In genomic region chr5:97917654-97918053, GRCm38 (mm10) we compare ENCODE assay signal across 29 mouse cellular contexts.
DNase-seq lines count a peak whose midpoint lies in the region; ATAC-seq and TF ChIP-seq lines count a peak whose summit lies in the region.
"Had no signal": no experiment of that assay in that cellular context is flagged by ENCODE, and none has a peak within 500 bp of the region (broad histone marks: within the 10 kb centered on the region; RNA-seq: fewer than 3 reads in every experiment).

No protein-coding gene starts in this region.

- DNase-seq in embryo, embryonic 10 days (ENCODE audit: low spot score), result peak; percentile 26
- no peak for DNase-seq in embryo, embryonic 9.5 days (ENCODE audit: extremely low spot score)
- DNase-seq in kidney, adult 8-10 months, result no peak
- DNase-seq in kidney, adult 9 months, result no peak
- DNase-seq in lung, embryonic 14.5 days, result peak; percentile 15
- no peak for DNase-seq in lung, postnatal 36 days
- DNase-seq: adrenal gland, adult 8-10 months; adrenal gland, postnatal 14 days; adrenal gland, postnatal 36 days; B cell, adult 2 months; cerebellum, adult 11-12 months; cerebellum, adult 2 months; cerebellum, adult 9-10 months; cerebellum, postnatal 10 days; cerebellum, postnatal 25 days had no signal

- H3K4me1 ChIP-seq in kidney, embryonic 14.5 days (ENCODE audit: control insufficient read depth, insufficient read depth, low read length), result no peaks in the 10 kb centered on the region
- H3K4me1 ChIP-seq in kidney, embryonic 16.5 days (ENCODE audit: insufficient read depth, low read length), result no peaks in the 10 kb centered on the region
- H3K4me1 ChIP-seq in lung, embryonic 14.5 days (ENCODE audit: insufficient read depth), result no peaks in the 10 kb centered on the region
- H3K4me1 ChIP-seq: embryonic facial prominence, embryonic 13.5 days; embryonic facial prominence, embryonic 15.5 days; forebrain, embryonic 10.5 days; forebrain, embryonic 12.5 days had no signal

- no peak overlapping the region for H3K9ac ChIP-seq in kidney, embryonic 14.5 days (ENCODE audit: low read depth, low read length)
- no peak overlapping the region for H3K9ac ChIP-seq in kidney, embryonic 16.5 days (replicated peaks; ENCODE audit: low read length)
- no peak overlapping the region for H3K9ac ChIP-seq in lung, embryonic 14.5 days
- H3K9ac ChIP-seq: embryonic facial prominence, embryonic 13.5 days; embryonic facial prominence, embryonic 15.5 days; forebrain, embryonic 12.5 days had no signal

- no peaks in the 10 kb centered on the region; the same call in 1 of the 2 replicates for H3K36me3 ChIP-seq in kidney, embryonic 14.5 days (ENCODE audit: control insufficient read depth, insufficient read depth, low read length)
- H3K36me3 ChIP-seq in kidney, embryonic 16.5 days (ENCODE audit: insufficient read depth, low read length), result 0 out of 2 replicates have a peak, but pooled peaks cover 2% of the 10 kb centered on the region
- no peaks in the 10 kb centered on the region for H3K36me3 ChIP-seq in lung, embryonic 14.5 days (ENCODE audit: insufficient read depth)
- H3K36me3 ChIP-seq: forebrain, embryonic 10.5 days; forebrain, embryonic 12.5 days; G1E had no signal

- no peak overlapping the region for H3K4me2 ChIP-seq in kidney, embryonic 14.5 days (replicated peaks; ENCODE audit: low read depth, low read length)
- no peak overlapping the region for H3K4me2 ChIP-seq in kidney, embryonic 16.5 days (replicated peaks; ENCODE audit: low read depth, low read length)
- no peak overlapping the region for H3K4me2 ChIP-seq in lung, embryonic 14.5 days
- H3K4me2 ChIP-seq: embryonic facial prominence, embryonic 13.5 days; embryonic facial prominence, embryonic 15.5 days; forebrain, embryonic 12.5 days had no signal

- peak; percentile 75; the same call in 1 of the 2 replicates for ATAC-seq in kidney, embryonic 14.5 days (ENCODE audit: low FRiP score, low TSS enrichment)
- peak; percentile 77; the same call in 1 of the 2 replicates for ATAC-seq in kidney, embryonic 16.5 days (ENCODE audit: low FRiP score, low TSS enrichment)
- no peak for ATAC-seq in lung, embryonic 14.5 days (ENCODE audit: insufficient read depth)
- ATAC-seq: activated CD4-positive, CD25-positive, alpha-beta regulatory T cell, adult 4 months; CD4-positive, CD25-positive, alpha-beta regulatory T cell, adult 4 months; forebrain, embryonic 14.5 days; forebrain, embryonic 16.5 days; Patski had no signal

- H3K27me3 ChIP-seq in kidney, embryonic 14.5 days (ENCODE audit: control insufficient read depth, insufficient read depth, low read length), result no peaks in the 10 kb centered on the region
- no peaks in the 10 kb centered on the region for H3K27me3 ChIP-seq in kidney, embryonic 16.5 days (ENCODE audit: insufficient read depth, low read length)
- no peaks in the 10 kb centered on the region for H3K27me3 ChIP-seq in lung, embryonic 14.5 days (ENCODE audit: insufficient read depth, low read length)
- H3K27me3 ChIP-seq: CH12.LX; embryonic facial prominence, embryonic 13.5 days; embryonic facial prominence, embryonic 15.5 days; forebrain, embryonic 12.5 days; Patski had no signal

- H3K27ac ChIP-seq in kidney, embryonic 14.5 days (ENCODE audit: low read depth, low read length), result no peak overlapping the region
- H3K27ac ChIP-seq in kidney, embryonic 16.5 days (ENCODE audit: low read length), result no peak overlapping the region
- no peak overlapping the region for H3K27ac ChIP-seq in lung, embryonic 14.5 days (ENCODE audit: low read depth)
- H3K27ac ChIP-seq: embryonic facial prominence, embryonic 13.5 days; embryonic facial prominence, embryonic 15.5 days; forebrain, embryonic 10.5 days; forebrain, embryonic 12.5 days had no signal

- H3K4me3 ChIP-seq in kidney, embryonic 14.5 days (ENCODE audit: low read length), result no peak overlapping the region
- H3K4me3 ChIP-seq in kidney, embryonic 16.5 days (ENCODE audit: low read length), result no peak overlapping the region
- no peak overlapping the region for H3K4me3 ChIP-seq in lung, embryonic 14.5 days (ENCODE audit: low read depth, low read length)
- H3K4me3 ChIP-seq: embryonic facial prominence, embryonic 13.5 days; embryonic facial prominence, embryonic 15.5 days; erythroblast, embryonic 14.5 days; forebrain, embryonic 10.5 days; forebrain, embryonic 12.5 days had no signal

- TF ChIP-seq CTCF in lung, embryonic 14.5 days (IDR thresholded peaks at IDR 0.05; ENCODE audit: low read depth), result no peak

- 25% methylated on average over 11 of the region's 11 CpGs for WGBS in kidney, embryonic 14.5 days
- WGBS in kidney, embryonic 16.5 days, result 26% methylated on average over 11 of the region's 11 CpGs
- WGBS in lung, embryonic 14.5 days, result 48% methylated on average over 11 of the region's 11 CpGs

- no peaks in the 10 kb centered on the region for H3K9me3 ChIP-seq in kidney, embryonic 14.5 days (ENCODE audit: control insufficient read depth, low read length)
- H3K9me3 ChIP-seq in kidney, embryonic 16.5 days (ENCODE audit: low read length), result no peaks in the 10 kb centered on the region
- H3K9me3 ChIP-seq in lung, embryonic 14.5 days (ENCODE audit: low read depth, low read length), result no peaks in the 10 kb centered on the region
- H3K9me3 ChIP-seq: embryonic facial prominence, embryonic 13.5 days; embryonic facial prominence, embryonic 15.5 days; forebrain, embryonic 10.5 days; forebrain, embryonic 12.5 days had no signal

Comparison
In these comparisons a context has a peak if more than half of its experiments do, and no peak if none do; other contexts are left out.
1. DNase-seq: peak in embryo, embryonic 10 days (single experiment) and lung, embryonic 14.5 days (single experiment); none in embryo, embryonic 9.5 days (single experiment), kidney, adult 8-10 months (0 of 2), kidney, adult 9 months (single experiment) and lung, postnatal 36 days (single experiment).